Mouse (Mus musculus): ENCODE data around the gene Kmt2a.

Gene Kmt2a

DNA sequence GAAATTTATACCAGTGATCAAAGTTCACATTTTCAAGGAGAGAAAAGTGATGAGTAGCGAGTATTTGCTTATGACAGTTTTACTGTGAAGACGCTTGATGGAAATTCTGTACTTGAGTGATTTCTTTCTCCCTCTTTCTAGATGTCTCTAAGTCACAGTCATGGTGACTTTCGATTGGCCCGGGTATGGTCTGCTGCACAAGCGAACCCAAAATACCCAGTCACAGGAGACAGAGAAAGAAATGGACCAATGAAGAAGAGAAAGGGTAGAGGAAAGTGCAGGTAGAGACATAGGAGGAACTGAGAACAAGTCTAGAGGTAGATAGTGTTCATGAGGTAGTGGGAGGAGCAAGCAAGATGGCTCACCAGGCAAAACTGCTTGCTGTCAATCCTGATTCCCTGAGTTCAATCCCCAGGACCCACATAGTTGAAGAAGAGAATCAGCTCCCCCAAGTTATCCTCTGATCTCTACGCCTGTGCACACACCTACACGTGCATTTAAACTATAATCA is 7.1 kb upstream of the Kmt2a start:
- ChIA-PET CTCF (no interaction called here), POLR2A (no interaction called here)

DNA sequence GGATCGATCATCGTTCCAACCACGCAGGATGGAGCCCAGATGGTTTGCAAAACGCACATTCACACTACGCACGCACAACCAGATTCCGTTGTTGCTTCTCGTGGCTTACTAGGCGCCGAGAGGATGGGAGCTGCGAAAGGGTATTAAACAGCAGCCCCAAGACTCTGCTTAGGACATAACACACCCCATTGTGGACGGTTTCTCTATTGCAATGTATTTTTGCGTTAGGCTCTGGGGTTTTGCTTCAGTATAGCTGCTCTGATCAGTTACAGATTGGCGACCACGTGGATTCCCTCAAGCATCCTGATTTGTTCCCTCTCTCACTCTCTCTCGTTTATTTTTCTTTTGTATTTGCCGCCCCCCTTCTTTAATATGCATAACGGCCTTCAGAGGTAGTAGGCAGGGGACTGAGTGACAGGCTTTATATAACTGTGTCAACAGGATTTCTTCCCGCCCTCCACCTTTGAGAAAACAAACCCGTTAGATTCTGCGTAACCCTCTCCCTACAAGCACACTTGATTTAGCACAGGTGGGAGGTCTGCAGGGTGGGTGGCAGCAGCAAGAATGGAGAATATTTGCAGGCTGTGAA is 2.0 kb upstream of the Kmt2a start:
- ChIA-PET CTCF (interaction anchor here in 2 of 4 experiments (0.6 to 1.4 kb wide), 2 partner anchors 25 to 121 kb away, joined by 4 to 10 read pairs; no protein-coding TSS in a partner anchor), POLR2A (interaction anchor here in 3 of 4 experiments (0.5 to 2.5 kb wide), 14 partner anchors 9 to 650 kb away, joined by 3 to 11 read pairs (median 4); partner anchors contain the start of genes Arcn1 (in 1 of the 3), Atp5l (in 1 of the 3), Ift46 (in 1 of the 3) and Ube4a (in 1 of the 3))

DNA sequence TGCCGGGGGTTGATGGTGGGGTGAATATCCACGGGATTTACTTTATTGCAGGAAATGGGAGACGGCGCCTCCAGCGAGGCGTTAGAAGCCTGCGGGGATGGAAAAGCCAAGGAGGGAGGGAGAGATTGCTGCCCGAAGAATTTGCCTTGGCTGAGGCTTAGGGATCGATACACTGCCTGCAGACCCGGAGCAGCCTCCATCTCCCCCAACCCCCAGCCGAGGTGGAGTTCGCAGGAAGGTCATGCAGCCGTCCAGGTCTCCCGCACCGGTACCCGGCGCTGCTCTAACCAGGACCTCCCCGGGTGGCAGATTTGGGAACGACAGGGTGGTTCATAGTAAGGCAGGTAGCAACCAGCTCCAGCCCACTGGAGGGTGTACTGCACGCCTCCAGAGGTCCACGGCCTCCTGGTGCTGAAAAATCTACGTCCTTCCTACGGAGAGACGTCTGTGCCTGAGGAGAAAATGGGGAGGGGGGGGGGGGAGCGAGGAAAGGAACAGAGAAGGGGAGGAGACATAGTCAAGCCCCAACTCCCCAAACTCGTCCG is 1.4 kb upstream of the Kmt2a start:
- ChIA-PET CTCF (interaction anchor here (0.6 to 1.4 kb wide), 8 partner anchors 16 to 252 kb away, joined by 3 to 10 read pairs (median 4); no protein-coding TSS in a partner anchor), POLR2A (interaction anchor here (0.5 to 2.5 kb wide), 35 partner anchors 10 to 1936 kb away, joined by 3 to 11 read pairs (median 4); partner anchors contain the start of genes Atp5l (in 2 of the 4), Ube4a (in 2 of the 4), Arcn1 (in 1 of the 4) and Ift46 (in 1 of the 4))

DNA sequence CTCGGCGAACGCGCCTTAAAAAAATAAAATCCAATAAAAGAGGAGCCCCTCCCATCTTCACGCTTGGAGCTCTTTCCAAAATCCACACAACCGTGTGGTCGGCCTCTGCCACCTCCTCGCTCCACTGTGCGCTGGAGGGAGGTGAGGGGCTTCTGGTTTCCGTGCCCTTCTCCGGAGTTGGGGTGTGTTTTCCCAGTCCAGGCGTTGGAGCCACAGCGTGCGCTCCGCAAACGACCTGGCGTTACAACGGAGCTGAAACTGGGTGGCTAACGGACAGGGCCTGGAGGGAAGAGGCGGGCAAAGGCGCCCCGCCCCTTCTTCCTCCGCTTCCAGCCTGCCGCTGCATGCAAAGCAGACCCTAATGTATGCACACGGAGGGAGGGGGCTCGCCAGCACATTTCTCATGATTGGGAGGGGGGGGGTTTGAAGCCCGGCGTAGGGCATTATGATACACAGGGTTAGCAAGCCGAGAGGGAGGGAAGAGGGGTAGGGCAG is 892 bp upstream of the Kmt2a start:
- ChIA-PET CTCF (interaction anchor here (0.6 to 1.4 kb wide), 11 partner anchors 15 to 425 kb away, joined by 3 to 10 read pairs (median 4); no protein-coding TSS in a partner anchor), POLR2A (interaction anchor here (0.5 to 2.5 kb wide), 38 partner anchors 8 to 1983 kb away, joined by 3 to 11 read pairs (median 4); partner anchors contain the start of genes Atp5l (in 2 of the 4), Ube4a (in 2 of the 4), Arcn1 (in 1 of the 4) and Ift46 (in 1 of the 4))

DNA sequence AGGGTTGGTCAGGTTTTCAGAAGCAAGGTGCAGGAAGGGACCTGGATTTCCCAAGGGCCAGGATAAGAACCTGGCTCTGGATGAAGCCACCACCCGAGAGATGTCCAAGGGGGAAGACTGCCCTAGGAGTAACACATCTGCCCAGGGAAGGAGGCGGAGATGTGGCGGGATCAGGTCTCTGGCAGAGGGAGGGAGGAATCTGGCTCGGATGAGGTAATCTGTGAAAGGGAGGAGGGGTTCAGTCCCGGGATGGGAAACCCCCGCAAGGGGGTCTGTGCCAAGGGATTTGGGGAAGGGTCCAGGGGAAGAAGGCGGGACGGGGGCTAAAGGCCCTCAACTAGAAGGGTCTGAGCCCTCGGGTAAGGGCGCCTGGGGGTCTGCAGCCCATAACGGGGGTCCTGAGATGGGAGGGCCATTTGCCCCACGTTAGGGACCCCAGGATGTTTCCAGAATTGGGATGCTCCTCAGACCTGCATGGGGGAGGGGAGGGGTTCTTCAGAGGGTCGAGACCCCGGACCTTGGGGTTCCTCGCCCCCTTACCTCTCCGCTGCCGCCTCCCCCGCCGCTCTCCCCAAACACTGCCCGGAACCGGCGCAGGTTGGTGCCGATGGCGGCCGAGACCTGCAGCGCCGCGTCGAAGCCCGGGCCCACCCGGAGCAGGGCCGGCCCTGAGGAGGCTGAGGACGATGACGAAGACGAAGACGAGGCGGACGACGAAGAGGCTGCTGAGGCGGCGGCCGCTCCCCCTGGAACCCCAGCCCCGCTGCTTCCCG is 601 bp downstream of the Kmt2a start:
- CTCF ChIA-PET, result interaction anchor here in 2 of 4 experiments (0.7 kb wide), 2 partner anchors 225 to 396 kb away, joined by 3 to 8 read pairs; no protein-coding TSS in a partner anchor
- POLR2A ChIA-PET, result interaction anchor here in 3 of 4 experiments (0.6 to 2.5 kb wide), 7 partner anchors 10 to 910 kb away, joined by 3 to 11 read pairs (median 4); partner anchors contain the start of genes Arcn1 (in 1 of the 3) and Ift46 (in 1 of the 3)

DNA sequence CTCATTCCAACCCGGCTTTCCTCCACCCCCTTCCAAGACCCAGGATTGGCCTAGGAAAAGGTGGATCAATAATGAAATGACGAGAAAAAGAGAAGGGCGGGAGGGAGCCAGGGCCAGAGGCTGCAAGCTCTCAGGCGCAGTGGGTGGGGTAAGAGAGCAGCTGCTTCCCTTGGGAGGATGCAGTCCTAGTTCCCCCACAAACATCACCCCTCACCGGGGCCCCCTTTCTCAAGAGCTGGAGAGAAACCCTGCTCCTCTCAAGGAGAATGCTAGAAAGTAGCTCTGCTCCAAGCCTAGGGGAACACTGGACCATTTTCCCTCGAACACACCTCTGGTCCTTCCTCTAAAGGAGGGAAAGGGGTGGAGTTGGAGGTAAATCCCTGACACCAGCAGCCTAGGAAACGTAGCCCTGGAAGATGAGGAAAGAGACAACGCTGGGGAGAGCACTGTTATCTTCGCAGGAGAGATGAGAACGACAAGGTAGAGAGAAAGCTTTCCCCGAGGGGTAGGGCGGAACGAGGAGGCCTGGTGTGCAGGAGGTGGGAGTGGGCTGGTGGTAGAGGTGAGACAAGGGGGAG is 1.3 kb downstream of the Kmt2a start:
- CTCF ChIA-PET, result interaction anchor here in 2 of 4 experiments (0.5 to 0.7 kb wide), 3 partner anchors 224 to 460 kb away, joined by 3 to 12 read pairs (median 5); no protein-coding TSS in a partner anchor

DNA sequence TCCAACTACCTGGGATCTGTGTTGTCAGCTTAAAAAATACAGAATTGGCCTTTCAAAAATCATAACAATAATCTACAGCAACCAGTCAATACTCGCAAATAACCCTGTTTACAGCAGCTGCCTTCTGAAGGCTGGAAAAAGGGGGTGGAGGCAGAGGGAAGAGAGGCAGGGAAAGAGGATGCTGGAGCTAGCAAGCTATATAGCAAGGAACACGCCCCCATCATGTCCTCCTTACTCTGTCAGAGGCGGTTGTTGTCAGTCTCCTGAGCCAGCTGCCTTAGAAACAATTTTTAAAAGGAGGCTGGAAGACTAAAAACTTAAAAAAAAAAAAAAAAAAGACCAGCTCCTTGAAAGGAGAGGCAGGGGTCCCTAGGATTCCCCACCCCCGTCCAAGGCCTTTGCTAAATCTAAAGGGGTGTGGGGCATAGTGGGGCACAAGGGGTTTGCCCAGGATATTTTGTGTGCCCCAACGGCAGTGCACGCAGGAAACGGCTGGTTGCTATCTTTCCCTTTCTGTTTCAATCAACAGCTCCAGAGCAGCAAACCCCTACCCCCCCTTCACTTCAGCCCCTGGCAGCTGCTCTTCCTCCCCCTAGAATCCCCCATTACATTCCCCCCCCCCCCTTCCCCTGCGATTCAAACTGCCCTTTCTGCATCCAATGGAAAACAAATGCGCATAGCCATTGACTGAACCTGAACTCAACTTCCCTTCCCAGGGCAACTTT is 2.2 kb downstream of the Kmt2a start:
- ChIA-PET POLR2A (interaction anchor here in 1 of 4 experiments (0.6 to 1.7 kb wide), 5 partner anchors 8 to 65 kb away, joined by 3 to 6 read pairs (median 3); no protein-coding TSS in a partner anchor), CTCF (interaction anchor here in 3 of 4 experiments (0.5 to 0.7 kb wide), 5 partner anchors 31 to 459 kb away, joined by 3 to 12 read pairs (median 5); no protein-coding TSS in a partner anchor)

More for the DNA sequence above, 1.3 kb downstream of the Kmt2a start:
- POLR2A ChIA-PET, result interaction anchor here in 3 of 4 experiments (0.6 to 1.7 kb wide), 6 partner anchors 9 to 911 kb away, joined by 3 to 6 read pairs (median 4); no protein-coding TSS in a partner anchor

DNA sequence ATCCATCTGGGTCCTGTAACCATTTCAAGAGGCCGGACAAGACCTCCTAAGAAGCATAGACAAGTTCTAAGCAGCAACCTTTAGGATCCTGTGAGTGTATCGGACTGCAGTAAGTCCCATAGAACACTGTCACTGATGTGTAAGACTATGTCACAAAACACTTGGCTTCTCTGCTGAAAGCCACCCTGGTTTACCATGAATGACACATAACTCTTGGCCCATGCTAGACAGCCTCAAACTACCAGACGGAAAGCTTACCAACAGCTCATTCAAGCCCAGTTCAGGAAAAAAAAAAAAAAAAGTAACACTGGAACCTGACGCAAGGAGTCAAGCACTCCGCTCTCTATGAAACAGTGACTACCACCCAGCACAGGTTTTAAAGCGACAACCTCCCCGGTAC is 3.4 kb downstream of the Kmt2a start:
- POLR2A ChIA-PET, result interaction anchor here (0.6 to 1.2 kb wide), 9 partner anchors 9 to 1914 kb away, joined by 3 to 4 read pairs (median 3); partner anchors contain the start of genes Arcn1 (in 1 of the 4) and Ift46 (in 1 of the 4)
- CTCF ChIA-PET, result interaction anchor here in 1 of 4 experiments (0.7 kb wide), 1 partner anchor 801 kb away, joined by 4 read pairs; no protein-coding TSS in a partner anchor

DNA sequence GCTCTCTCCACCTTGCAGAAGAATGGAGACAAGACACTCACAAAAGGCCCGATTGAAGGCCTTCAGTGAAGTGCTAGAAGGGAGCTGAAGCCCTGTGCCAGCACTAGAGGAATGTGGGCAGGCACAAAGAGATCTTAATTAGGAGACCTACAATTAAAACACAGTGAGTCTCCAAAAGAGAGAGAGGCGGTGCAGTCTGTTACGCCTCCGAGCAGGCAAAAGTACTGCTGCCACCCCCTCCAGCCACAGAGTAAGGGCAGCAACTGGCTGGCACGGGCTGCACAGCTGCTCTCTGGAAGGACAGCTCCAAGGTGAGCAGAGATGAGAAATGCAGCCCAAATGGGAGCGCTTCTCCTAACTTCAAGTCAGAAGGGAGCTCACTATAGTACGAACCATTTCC is 5.6 kb downstream of the Kmt2a start:
- ChIA-PET CTCF (interaction anchor here in 1 of 4 experiments (0.6 kb wide), 1 partner anchor 1426 kb away, joined by 4 read pairs; no protein-coding TSS in a partner anchor), POLR2A (interaction anchor here (0.6 to 2.3 kb wide), 6 partner anchors 9 to 280 kb away, joined by 3 to 9 read pairs (median 4); no protein-coding TSS in a partner anchor)

DNA sequence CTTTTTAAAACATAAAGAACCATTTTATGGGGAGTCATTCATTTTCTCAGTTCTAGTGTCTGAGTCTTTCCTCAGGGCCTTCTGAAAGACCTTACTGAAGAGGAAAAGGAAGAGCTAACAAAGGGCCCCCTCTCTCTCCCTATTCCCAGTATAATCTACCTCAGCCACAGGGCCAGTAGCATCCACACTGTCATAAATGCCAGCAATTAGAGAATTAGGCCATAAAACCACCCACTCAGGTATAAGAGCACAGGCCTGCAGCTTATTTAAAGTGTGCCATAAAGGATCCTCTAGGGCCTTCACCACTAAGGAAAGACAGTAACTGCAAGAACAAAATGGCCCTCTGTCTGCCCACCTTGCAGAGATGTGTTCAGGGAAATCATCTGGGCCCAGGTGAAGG is 6.9 kb downstream of the Kmt2a start:
- ChIA-PET CTCF (no interaction called here), POLR2A (interaction anchor here in 2 of 4 experiments (0.9 to 1.0 kb wide), 2 partner anchors 12 to 27 kb away, joined by 3 to 4 read pairs; no protein-coding TSS in a partner anchor)

DNA sequence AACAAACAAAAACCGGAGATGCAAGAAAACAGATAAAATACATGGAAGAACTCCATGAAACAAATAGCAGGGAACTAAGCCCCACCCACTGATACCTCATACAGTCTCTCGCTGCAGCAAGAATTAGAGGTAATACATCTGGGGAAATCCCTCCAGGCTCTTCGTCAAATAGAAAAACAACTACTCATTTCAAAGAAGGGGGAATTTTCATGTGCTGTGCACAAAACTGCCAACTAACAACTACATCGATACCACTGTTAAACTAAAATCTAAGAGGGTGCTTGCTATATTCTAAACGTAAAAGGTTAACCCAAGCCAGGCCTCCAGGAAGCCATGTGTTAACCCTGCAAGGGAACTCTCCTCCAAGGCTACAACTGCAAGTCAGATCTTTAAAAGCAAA is 7.4 kb downstream of the Kmt2a start:
- CTCF ChIA-PET, result no interaction called here

DNA sequence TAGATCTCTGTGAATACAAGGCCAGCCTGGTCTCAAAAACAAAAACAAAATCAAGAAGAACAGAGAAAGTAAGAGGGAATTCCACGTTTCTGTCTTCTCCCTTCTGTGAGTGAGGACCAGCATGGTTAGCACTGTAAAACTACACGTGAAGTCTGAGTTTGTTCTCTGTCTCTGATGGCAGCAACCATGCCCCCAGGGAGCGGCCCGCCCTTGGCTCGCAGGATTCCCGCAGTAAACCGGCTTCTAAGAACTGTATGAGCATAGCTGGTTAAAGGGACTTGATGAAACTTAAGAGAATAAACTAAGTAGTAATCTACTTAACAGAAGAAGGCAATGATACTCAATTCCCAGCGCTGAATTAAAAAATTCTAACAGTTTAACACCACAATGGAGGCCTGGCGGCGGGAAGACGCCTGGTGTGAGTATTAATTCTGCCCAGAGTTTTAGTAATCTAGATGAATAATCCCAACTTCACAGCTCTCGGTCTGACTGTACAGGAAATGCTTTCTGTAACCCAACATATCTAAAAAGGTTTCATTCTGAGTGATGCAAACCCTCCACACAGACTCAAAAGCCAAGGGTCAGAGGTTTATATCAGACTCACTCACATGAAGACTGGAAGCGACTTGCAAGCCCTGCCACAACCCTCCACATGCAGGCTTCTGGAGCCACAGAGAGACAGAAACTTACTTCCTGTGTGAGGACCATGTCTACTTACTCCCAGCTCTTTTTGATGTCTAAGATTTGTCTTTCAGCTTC is 12.6 kb downstream of the Kmt2a start:
- POLR2A ChIA-PET, result interaction anchor here in 1 of 4 experiments (0.6 to 1.6 kb wide), 5 partner anchors 9 to 91 kb away, joined by 3 to 4 read pairs (median 4); no protein-coding TSS in a partner anchor
- CTCF ChIA-PET, result interaction anchor here in 1 of 4 experiments (1.6 kb wide), 1 partner anchor 32 kb away, joined by 3 read pairs; no protein-coding TSS in a partner anchor

More for the DNA sequence above, 7.4 kb downstream of the Kmt2a start:
- POLR2A ChIA-PET, result interaction anchor here in 2 of 4 experiments (0.9 to 1.6 kb wide), 3 partner anchors 8 to 27 kb away, joined by 3 to 6 read pairs (median 4); no protein-coding TSS in a partner anchor

DNA sequence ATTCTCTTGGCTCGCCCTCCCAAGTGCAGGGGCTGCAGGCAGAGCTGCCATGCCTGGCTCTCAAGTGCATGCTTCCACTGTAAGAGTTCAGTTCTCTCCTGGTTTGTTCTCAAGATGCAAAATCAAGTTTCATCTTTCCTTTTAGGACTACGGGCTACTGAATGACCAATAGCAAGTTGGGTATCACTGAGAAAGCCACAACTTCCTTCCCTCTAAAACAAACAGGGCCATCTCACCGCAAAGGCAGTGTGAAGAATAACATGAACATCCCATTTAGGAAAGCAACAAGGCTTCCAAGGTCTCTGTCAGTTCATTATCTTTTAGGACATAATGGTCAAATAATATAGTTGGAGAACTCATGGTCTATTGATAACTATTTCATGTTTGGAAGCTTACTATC is 13.4 kb downstream of the Kmt2a start:
- ChIA-PET POLR2A (interaction anchor here in 1 of 4 experiments (0.8 kb wide), 1 partner anchor 25 kb away, joined by 4 read pairs; no protein-coding TSS in a partner anchor), CTCF (no interaction called here)

DNA sequence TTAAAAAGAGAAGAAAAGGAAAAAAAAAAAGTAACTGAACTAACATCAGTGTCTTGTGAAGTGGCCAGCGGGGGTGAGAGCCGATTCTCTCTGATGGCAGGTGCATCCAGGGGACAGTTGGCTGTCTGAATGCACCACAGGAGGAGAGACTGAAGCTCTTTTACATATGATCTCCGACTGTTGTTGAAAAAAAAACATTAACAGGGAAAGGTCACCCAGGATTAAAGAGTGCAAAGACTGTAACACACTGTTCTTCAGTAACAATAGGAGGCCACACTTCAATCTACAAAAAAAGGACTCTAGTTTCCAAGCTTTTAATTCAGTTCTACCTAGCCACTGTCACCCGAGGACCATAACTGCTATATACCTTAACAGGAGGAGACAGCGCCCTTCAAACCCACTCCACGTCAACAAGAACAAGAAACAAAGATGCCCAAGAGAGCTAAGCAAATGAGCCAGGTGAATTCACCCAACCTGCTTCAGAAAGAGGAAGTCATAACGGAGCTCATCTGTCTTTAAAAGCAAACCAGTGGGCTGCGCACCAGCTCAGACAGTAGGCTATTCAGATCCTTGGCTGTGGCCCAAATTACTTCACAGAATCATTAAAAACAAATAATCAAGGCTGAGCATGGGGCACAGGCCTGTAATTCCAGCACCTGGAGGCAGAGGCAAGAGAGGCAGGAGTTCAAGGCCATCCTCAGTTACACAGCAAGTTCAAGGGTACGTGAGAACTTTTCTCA is 14.4 kb downstream of the Kmt2a start:
- ChIA-PET CTCF (interaction anchor here in 2 of 4 experiments (0.6 to 1.3 kb wide), 4 partner anchors 15 to 1488 kb away, joined by 3 to 5 read pairs (median 3); partner anchors contain the start of gene Kmt2a (in 1 of the 2)), POLR2A (interaction anchor here in 3 of 4 experiments (0.5 to 2.1 kb wide), 17 partner anchors 9 to 1959 kb away, joined by 3 to 10 read pairs (median 4); partner anchors contain the start of genes Atp5l (in 1 of the 3) and Kmt2a (in 1 of the 3))

DNA sequence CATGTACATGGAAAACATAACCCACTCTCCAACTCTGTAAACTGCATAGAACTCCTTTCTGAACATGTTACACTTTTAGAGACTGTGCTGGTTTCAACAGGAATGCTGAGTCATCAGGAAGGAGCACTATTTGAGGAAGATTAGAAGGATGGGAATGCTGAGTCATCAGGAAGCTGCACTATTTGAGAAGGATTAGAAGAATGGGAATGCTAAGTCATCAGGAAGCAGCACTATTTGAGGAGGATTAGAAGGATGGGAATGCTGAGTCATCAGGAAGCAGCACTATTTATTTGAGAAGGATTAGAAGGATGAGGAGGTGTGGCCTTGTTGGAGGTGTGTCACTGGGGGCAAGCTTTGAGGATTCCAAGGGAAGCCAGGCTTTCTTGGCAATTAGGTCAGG is 20.0 kb downstream of the Kmt2a start:
- CTCF ChIA-PET, result no interaction called here
- POLR2A ChIA-PET, result interaction anchor here in 1 of 4 experiments (1.3 to 1.6 kb wide), 2 partner anchors 10 to 20 kb away, joined by 3 to 4 read pairs; no protein-coding TSS in a partner anchor
